Mouse (Mus musculus): ENCODE data around the gene Arf1.

DNA sequence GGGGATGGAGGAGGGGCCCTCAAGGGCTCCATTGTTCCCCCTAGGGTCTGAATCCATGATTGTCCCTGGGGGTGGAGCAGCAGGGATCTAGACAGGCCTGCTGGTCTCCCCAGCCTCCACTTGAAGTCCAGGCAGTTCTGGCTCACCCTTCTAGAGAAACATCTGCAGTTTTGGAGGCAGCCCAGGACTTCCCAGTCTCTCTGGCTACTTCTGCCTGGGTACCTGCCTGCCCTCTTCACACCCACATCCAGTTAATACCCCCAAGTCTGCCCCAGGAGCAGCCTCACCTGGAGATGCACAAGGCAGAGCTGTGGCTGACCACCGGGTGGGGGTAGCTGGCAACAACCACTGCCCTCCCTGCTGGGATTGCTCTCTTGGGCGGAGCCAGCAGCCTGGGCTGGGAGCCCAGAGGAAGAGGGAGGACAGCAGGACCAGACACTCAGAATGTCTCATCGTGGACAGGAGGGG, 45.2 kb downstream of the Arf1 start, which contains the start of gene Gjc2:
- TF ChIP-seq CTCF (IDR thresholded peaks at IDR 0.05 in 2 of 3, conservative IDR thresholded peaks at IDR 0.05 in 1 of 3; ENCODE audit: control insufficient read depth in 1 of 3, insufficient read depth in 1 of 3, low read depth in 2 of 3, low read length in 3 of 3, poor library complexity in 1 of 3, severe bottlenecking in 1 of 3) (no peak), POLR2A (IDR thresholded peaks at IDR 0.05; ENCODE audit: control insufficient read depth in 1 of 2, insufficient read depth in 1 of 2, low read depth in 1 of 2, low read length in 2 of 2, poor library complexity in 1 of 2) (0 out of 4 replicates have a peak, but pooled peaks of 1 of the 2 experiments have one; percentile 6), SMC3 (IDR thresholded peaks at IDR 0.05; ENCODE audit: low read depth, low read length) (no peak), ELF1 (IDR thresholded peaks at IDR 0.05; ENCODE audit: low read depth, low read length) (no peak), MEF2A (IDR thresholded peaks at IDR 0.05; ENCODE audit: extremely low read depth, insufficient replicate concordance, low read depth, low read length, poor library complexity, severe bottlenecking) (no peak), EP300 (IDR thresholded peaks at IDR 0.05; ENCODE audit: low read depth in 1 of 2, low read length in 2 of 2) (no peak), USF1 (IDR thresholded peaks at IDR 0.05; ENCODE audit: low read depth, low read length) (no peak), UBTF (IDR thresholded peaks at IDR 0.05; ENCODE audit: borderline replicate concordance, insufficient read depth, low read depth, low read length) (no peak), RCOR1 (IDR thresholded peaks at IDR 0.05; ENCODE audit: low read depth, low read length) (no peak), MAX (IDR thresholded peaks at IDR 0.05; ENCODE audit: low read length) (no peak), RAD21 (IDR thresholded peaks at IDR 0.05; ENCODE audit: low read depth, low read length) (no peak)

Measured in MEL (cell line).